In genomic region chr6:39714341-39714740, GRCm38 (mm10) we compare ENCODE assay signal across 20 mouse cellular contexts. TPM values are rescaled to one million over a fixed set of nuclear protein-coding genes. Genes with fewer than 3 reads are reported as not detected.
DNase-seq lines count a peak whose midpoint lies in the region; ATAC-seq and TF ChIP-seq lines count a peak whose summit lies in the region.
"Had no signal": no experiment of that assay in that cellular context is flagged by ENCODE, and none has a peak within 500 bp of the region (broad histone marks: within the 10 kb centered on the region; RNA-seq: fewer than 3 reads in every experiment).

No protein-coding gene starts in this region.

- TF ChIP-seq EP300 in CH12.LX (IDR thresholded peaks at IDR 0.05; ENCODE audit: low read length): peak; percentile 91

- peak overlapping the region in 1 of 3 experiments; percentile 28 for H3K4me3 ChIP-seq in CH12.LX (replicated peaks in 1 of 3; ENCODE audit: low read depth in 2 of 3, low read length in 2 of 3, poor library complexity in 1 of 3)
- H3K4me3 ChIP-seq: embryonic facial prominence, embryonic 12.5 days; forebrain, embryonic 12.5 days; heart, embryonic 13.5 days; hindbrain, embryonic 15.5 days had no signal

- DNase-seq in adrenal gland, adult 2 months: peak; percentile 15
- no peak for DNase-seq in adrenal gland, postnatal 10 days
- DNase-seq in A20 (ENCODE audit: low read depth, low spot score): peak; percentile 60
- peak; percentile 48 for DNase-seq in CH12.LX (ENCODE audit: extremely low read depth)
- DNase-seq in induced T-regulatory cell, adult 2 months (ENCODE audit: low read depth): peak; percentile 62
- DNase-seq in liver: no peak
- no peak for DNase-seq in MN1 (ENCODE audit: low spot score)
- DNase-seq: adrenal gland, adult 8-10 months; cerebellum, adult 11-12 months; cerebellum, adult 9-10 months; cerebellum, postnatal 25 days; gastrocnemius, postnatal 14 days; heart, postnatal 36 days; kidney, adult 11 months had no signal

- no peak overlapping the region; the same call in 1 of the 2 replicates for H3K9ac ChIP-seq in CH12.LX (ENCODE audit: insufficient read depth, low read depth)
- H3K9ac ChIP-seq: embryonic facial prominence, embryonic 12.5 days; forebrain, embryonic 12.5 days; heart, embryonic 13.5 days; hindbrain, embryonic 15.5 days had no signal

- peaks cover 3 to 15% of the 10 kb centered on the region in 2 experiments for H3K4me1 ChIP-seq in CH12.LX (ENCODE audit: control insufficient read depth in 1 of 2, insufficient read depth in 2 of 2)
- H3K4me1 ChIP-seq: embryonic facial prominence, embryonic 12.5 days; forebrain, embryonic 12.5 days; hindbrain, embryonic 15.5 days had no signal

- peaks cover 0 to 10% of the 10 kb centered on the region in 2 experiments for H3K36me3 ChIP-seq in CH12.LX (replicated peaks in 1 of 2; ENCODE audit: control insufficient read depth in 1 of 2, insufficient read depth in 1 of 2, low read length in 1 of 2)
- H3K36me3 ChIP-seq: embryonic facial prominence, embryonic 12.5 days; forebrain, embryonic 12.5 days; hindbrain, embryonic 15.5 days had no signal

- TF ChIP-seq POLR2A in CH12.LX (IDR thresholded peaks at IDR 0.05; ENCODE audit: low read depth, low read length): no peak

- H3K79me2 ChIP-seq in CH12.LX (replicated peaks; ENCODE audit: control insufficient read depth, extremely low read depth, insufficient read depth, poor library complexity, severe bottlenecking): peaks cover 6% of the 10 kb centered on the region; the same call in 1 of the 2 replicates

- dilution Hi-C loops in CH12.LX (cut with MboI; ENCODE audit: extremely low pct_ligation_motif_present, extremely low pct_unique_long_range_greater_than_20kb, low sequenced_read_pairs): no loop called here

- no peak for ATAC-seq in granulocyte monocyte progenitor cell, adult 5-6 weeks (replicated peaks; ENCODE audit: poor library complexity, severe bottlenecking)
- ATAC-seq: forebrain, embryonic 16.5 days had no signal

- no peak for TF ChIP-seq CTCF in CH12.LX (conservative IDR thresholded peaks at IDR 0.05 in 1 of 2, IDR thresholded peaks at IDR 0.05 in 1 of 2; ENCODE audit: low read depth in 2 of 2, low read length in 2 of 2)

- in situ Hi-C loops in CH12.LX (cut with MboI; ENCODE audit: low pct_ligation_motif_present, low pct_unique_long_range_greater_than_20kb, low sequenced_read_pairs): no loop called here

- peak overlapping the region; percentile 29; the same call in 1 of the 2 replicates for H3K4me2 ChIP-seq in CH12.LX (ENCODE audit: insufficient read depth, low read depth, poor library complexity, severe bottlenecking)
- H3K4me2 ChIP-seq: embryonic facial prominence, embryonic 12.5 days; forebrain, embryonic 12.5 days; heart, embryonic 13.5 days; hindbrain, embryonic 15.5 days had no signal

- no peaks in the 10 kb centered on the region for H3K9me3 ChIP-seq in CH12.LX (replicated peaks; ENCODE audit: low read length)
- H3K9me3 ChIP-seq: embryonic facial prominence, embryonic 12.5 days; forebrain, embryonic 12.5 days; heart, embryonic 13.5 days; hindbrain, embryonic 15.5 days had no signal

- no peak overlapping the region; the same call in 1 of the 2 replicates for H3K27ac ChIP-seq in CH12.LX (ENCODE audit: insufficient read depth, low read depth)
- H3K27ac ChIP-seq: embryonic facial prominence, embryonic 12.5 days; forebrain, embryonic 12.5 days; heart, embryonic 13.5 days; hindbrain, embryonic 15.5 days had no signal

- no peak for TF ChIP-seq RAD21 in CH12.LX (IDR thresholded peaks at IDR 0.05; ENCODE audit: low read depth, low read length)

- H3K27me3 ChIP-seq in CH12.LX (replicated peaks): no peaks in the 10 kb centered on the region
- H3K27me3 ChIP-seq: embryonic facial prominence, embryonic 12.5 days; forebrain, embryonic 12.5 days; heart, embryonic 13.5 days; hindbrain, embryonic 15.5 days had no signal

TF ChIP-seq in CH12.LX, 34 proteins besides CTCF, POLR2A, EP300 and RAD21:
- TF ChIP-seq JUND (conservative IDR thresholded peaks at IDR 0.05; ENCODE audit: low read depth, low read length) (peak; percentile 96), ZKSCAN1 (IDR thresholded peaks at IDR 0.05; ENCODE audit: borderline replicate concordance, low read depth, low read length) (no peak), JUN (IDR thresholded peaks at IDR 0.05; ENCODE audit: insufficient read depth, low read depth, low read length) (peak; percentile 84), IRF4 (IDR thresholded peaks at IDR 0.05; ENCODE audit: low read depth, low read length) (peak; percentile 91), KAT2A (IDR thresholded peaks at IDR 0.05; ENCODE audit: insufficient replicate concordance, low read length) (no peak), CHD1 (IDR thresholded peaks at IDR 0.05; ENCODE audit: low read depth, low read length) (no peak), MYC (IDR thresholded peaks at IDR 0.05; ENCODE audit: low read depth, low read length) (no peak), BHLHE40 (IDR thresholded peaks at IDR 0.05; ENCODE audit: low read depth, low read length) (peak; percentile 53)

RNA-seq across cellular contexts. Expression of gene Braf, which starts 10.9 kb away (rescaled TPM):
- 10 to 100 TPM; 29.2 to 41.6 TPM for total RNA-seq in adrenal gland, adult 2 months (2021)
- 3.1 and 4.0 TPM in 2 replicates for polyA plus RNA-seq in adrenal gland, adult 2 months (2012; rRNA removed)
- 10 to 100 TPM; 25.6 to 29.5 TPM for total RNA-seq in adrenal gland, postnatal 10 days (2021)
- total RNA-seq in CH12.LX (2012; rRNA removed) (9.7 and 9.8 TPM in 2 replicates), CH12.LX (2014; rRNA removed) (10.9 and 11.2 TPM in 2 replicates)
- 15.7 and 21.8 TPM in 2 replicates for polyA plus RNA-seq in CH12.LX (2012; ENCODE audit: insufficient read length, low read depth)
- total RNA-seq in granulocyte monocyte progenitor cell, adult 5-6 weeks (2014; fragmentation: Nextera tagmentation): 25.1 and 29.1 TPM in 2 replicates
- total RNA-seq in granulocyte monocyte progenitor cell, adult 5-6 weeks (2017): 24.1 and 28.7 TPM in 2 replicates

Comparison
In these comparisons a context has a peak if more than half of its experiments do, and no peak if none do; other contexts are left out.
1. DNase-seq: peak in adrenal gland, adult 2 months (single experiment), A20 (single experiment), CH12.LX (single experiment) and induced T-regulatory cell, adult 2 months (single experiment); none in adrenal gland, postnatal 10 days (single experiment), liver (single experiment) and MN1 (single experiment).